Mouse (Mus musculus) frontal cortex, postnatal 36 days (tissue): Measurements from ENCODE around the gene Ermap.

Source experiments
- DNase-seq, 2 experiments: peaks; one replicate each; pipeline ENCODE4 v3.0.0; 2022; ENCODE audit warnings: low spot score in 2 of 2

The Ermap gene

GRCm38 (mm10) chr4:119138171-119138570 lies 51.6 kb downstream of the Ermap start:
- peak; percentile 43 to 65 for DNase-seq

- no peak for DNase-seq
These were observed 52.5 kb downstream of the Ermap start for GRCm38 (mm10) chr4:119137313-119137712.

GRCm38 (mm10) chr4:119133860-119134259 lies 56.0 kb downstream of the Ermap start:
- no peak for DNase-seq

GRCm38 (mm10) chr4:119133306-119133705 lies 56.5 kb downstream of the Ermap start:
- no peak for DNase-seq

- DNase-seq = no peak
These were observed 58.5 kb downstream of the Ermap start for GRCm38 (mm10) chr4:119131189-119131910.

GRCm38 (mm10) chr4:119129096-119129495 lies 60.7 kb downstream of the Ermap start:
- DNase-seq = no peak

GRCm38 (mm10) chr4:119128547-119128946 lies 61.3 kb downstream of the Ermap start:
- DNase-seq = no peak

- DNase-seq = no peak
These were observed 62.6 kb downstream of the Ermap start for GRCm38 (mm10) chr4:119127229-119127628.

- DNase-seq = no peak
These were observed 64.1 kb downstream of the Ermap start for GRCm38 (mm10) chr4:119125577-119126270.
